Mouse (Mus musculus) activated CD4-positive, CD25-positive, alpha-beta regulatory T cell, adult 4 months (primary cell): ENCODE results near the gene Nup54. TPM values are rescaled to one million over a fixed set of nuclear protein-coding genes. Genes with fewer than 3 reads are reported as not detected.

Experiments
- ATAC-seq: one replicate; pipeline ENCODE4 v1.8.0; 2017
- polyA plus RNA-seq, 2 experiments: library from polyadenylated mRNA; unstranded; fragments of 100-300 nt; shearing (Covaris generic); gene quantifications; one replicate each; pipeline ENCODE4 v1.2.1; 2017

The Nup54 gene
- polyA plus RNA-seq, 2 experiments from 2014 or later: 34.5 to 40.6 TPM

DNA sequence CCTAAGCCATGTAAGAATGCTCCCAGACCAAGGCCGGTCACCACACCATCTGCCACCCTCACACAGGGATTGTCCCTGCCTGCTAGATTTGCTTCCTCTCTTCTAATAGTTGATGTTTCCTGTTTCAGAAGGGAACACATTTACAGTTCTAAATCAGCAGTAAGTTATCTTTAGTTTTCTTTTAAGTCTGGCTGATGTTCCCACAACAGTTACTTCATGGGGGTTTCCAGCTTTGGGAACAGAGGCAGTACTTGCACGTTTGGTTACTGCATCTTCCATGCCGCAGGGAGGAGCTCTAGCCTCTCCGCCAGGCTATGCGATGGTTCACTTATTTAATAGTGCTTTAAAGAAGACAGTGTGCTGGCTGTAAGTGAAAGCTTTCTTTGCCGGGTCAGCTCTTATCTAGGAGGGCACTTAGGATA lies 60.3 kb downstream of the Nup54 start:
- peak; percentile 66 for ATAC-seq

DNA sequence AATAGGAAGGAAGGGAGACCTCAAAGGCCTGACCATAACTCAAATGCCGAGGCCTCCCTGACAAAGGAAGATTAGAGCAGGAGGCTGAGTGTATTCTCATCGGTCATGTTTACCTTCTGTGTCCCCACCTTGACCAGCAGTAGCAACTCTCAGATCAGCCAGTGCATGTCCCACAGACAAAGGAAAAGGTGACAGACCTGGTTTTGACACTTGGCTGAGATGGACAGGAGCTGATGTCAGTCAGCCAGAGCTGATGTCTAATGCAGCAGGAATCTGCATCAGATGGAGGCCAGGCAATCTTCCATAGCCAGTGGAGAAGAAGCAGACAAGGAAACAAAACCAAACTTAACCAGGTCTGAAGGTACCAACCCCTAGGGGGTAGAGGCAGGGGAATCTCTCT lies 62.4 kb downstream of the Nup54 start:
- ATAC-seq: no peak

DNA sequence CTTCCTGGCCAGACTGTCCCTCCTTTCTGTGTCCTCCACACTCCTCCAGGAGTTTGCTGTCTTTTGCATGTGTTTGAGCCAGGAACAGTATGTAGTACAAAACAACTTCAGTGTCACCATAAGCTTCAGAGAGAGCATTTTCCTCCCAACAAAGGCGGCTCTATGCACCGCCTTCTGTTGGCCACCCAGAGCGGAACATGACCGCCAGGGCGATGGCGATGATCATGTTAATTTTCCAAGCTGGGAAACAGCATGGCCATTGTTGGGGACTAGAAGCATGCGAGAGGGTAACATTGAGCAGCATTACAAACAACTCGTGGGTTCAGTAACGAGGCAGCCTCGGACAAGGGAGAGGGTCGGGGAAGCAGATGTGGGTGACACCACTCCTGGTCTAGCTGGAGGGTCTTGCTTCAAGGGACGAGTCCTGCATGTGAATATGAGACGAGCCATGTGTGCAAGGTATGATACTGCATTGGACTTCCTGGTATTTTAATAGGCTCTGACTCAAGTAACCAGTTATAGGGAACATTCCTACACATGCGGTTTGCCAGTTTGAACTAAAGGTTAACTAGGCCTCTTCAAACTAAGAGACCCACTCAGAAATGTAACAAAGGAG lies 63.5 kb downstream of the Nup54 start:
- ATAC-seq: no peak

DNA sequence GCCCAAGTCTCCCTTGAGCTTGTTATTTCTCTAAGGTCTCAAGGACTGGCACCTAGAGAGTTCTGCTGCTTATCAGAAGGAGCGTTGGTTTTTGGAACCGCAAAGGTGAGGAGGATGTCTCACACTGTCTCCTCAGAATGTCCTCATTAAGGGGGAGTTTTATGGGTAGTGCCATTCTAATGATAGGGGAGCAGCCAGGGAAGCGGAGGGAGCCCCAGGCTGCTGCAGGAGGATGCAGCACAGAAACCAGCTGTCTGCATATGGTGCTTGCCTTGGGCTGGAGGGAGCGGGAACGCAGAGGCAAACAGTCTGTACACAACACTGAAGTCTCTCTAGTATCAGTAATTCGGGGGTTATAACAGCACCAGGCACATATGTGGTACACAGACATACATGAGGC lies 64.1 kb downstream of the Nup54 start:
- ATAC-seq: no peak

DNA sequence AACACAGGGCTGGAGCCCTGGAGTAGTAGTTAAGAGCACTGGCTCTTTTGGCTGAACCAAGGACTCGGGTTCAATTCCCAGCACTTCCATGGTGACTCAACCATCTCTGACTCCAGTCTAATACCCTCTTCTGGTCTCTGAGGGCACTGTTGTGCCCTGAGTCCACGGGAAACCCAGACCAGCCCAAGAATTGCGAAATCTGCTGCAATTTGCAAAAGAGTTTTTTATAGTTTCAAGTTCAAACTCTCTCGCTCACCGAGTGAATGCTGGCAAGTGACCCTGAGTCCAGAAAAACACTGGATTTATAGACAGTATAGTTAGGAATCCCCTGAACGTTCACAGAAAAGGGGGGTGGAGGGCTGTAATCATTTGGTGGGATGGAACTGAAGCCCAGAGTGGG lies 64.6 kb downstream of the Nup54 start:
- ATAC-seq: no peak

DNA sequence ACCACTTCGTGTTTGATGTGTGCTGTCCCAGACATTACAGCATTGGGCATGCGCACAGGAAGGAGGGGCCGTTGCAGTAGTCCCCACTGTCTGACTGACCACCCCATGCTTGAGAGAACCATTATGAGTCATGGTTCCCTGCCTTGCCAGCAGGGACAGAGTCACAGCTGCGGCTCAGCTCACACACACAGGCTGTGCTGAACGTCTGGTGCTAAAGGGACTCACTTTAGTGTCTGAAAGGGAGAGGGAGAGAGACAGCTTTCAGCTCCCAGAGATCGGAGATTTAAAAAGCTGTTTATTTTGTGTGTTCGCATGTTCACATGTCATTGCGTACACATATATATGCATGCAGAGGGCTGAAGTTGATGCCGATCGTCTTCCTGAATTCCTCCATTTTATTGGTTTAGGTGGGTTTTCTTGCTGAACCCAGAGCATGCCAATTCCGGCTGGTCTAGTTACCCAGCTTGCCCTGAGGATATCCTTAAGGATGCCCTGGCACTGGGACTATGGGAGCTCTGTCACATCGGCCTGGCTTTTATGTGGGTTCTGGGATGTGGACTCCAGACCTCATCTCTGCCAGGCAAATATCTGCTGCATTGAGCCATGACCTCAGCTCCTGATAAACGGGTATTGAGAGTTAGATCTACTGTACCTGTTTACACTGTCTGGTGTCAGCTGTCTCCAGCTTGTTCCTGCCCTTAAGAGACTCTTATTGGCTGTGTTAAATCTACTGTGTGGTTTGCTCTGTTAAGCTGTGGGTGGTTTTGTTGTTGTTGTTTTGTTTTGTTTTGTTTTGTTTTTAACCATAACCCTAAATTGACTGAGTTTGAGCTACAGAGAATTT lies 65.6 kb downstream of the Nup54 start:
- ATAC-seq: no peak

DNA sequence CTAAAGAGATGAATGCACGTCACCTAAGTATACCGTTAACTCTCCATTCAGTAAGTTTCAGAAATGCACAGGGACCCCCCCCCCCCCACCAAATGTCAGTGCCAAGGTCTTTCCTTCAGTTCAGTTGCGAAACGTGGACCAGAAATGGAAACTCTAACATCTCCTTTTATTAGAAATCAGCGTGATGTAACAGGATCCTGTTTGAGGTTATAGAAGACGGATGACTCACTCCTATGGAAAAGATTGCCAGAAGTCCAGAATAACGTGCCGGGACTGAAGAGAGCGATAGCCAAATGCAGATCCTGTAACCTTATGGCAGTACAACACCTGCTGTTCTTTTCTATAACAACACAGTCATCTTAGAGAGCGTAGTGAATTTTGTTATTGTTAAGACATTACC lies 66.6 kb downstream of the Nup54 start:
- ATAC-seq: no peak

DNA sequence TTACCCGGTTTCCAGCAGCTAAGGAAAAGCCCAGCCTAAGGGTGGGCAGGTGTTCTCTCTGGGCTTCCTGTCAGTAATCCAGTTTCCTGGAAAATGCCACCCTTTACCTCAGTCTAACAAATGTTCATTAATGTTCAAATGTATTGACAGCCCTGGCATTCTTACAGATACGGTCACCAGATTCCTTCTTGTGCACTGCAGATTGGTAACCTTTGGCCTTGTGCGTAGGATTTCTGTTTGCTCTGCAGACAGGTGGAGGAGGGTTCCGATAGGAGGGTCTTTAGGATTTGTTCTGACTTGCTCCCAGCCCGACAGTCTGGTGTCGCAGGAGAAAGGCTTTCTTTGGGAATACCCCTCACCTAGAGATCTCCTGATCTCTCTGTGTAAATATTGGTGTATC lies 68.5 kb downstream of the Nup54 start:
- no peak for ATAC-seq

Other genes with a start within 250 kb of the Nup54 start
- gene U90926, start 219.8 kb downstream of the Nup54 start, polyA plus RNA-seq: not detected
- under 1 TPM; 0.15 to 0.34 TPM for gene Ppef2, start 178.9 kb downstream of the Nup54 start, polyA plus RNA-seq
- 10 to 100 TPM in 1 of 2 experiments, 1 to 10 TPM in 1; 9.2 to 11.5 TPM for gene Naaa, start 157.0 kb downstream of the Nup54 start, polyA plus RNA-seq
- gene Sdad1, start 124.7 kb downstream of the Nup54 start, polyA plus RNA-seq: 10 to 100 TPM; 37.7 to 41.4 TPM
- gene Cxcl9, start 107.1 kb downstream of the Nup54 start, polyA plus RNA-seq: under 1 TPM in 1 of 2 experiments, not detected in 1; 0.20 TPM
- 1 to 10 TPM; 7.7 to 9.8 TPM for gene Art3, start 103.4 kb downstream of the Nup54 start, polyA plus RNA-seq
- 10 to 100 TPM; 10.2 to 27.1 TPM for gene Cxcl10, start 86.3 kb downstream of the Nup54 start, polyA plus RNA-seq
- 10 to 100 TPM; 10.6 to 11.8 TPM for gene Scarb2, start 71.6 kb upstream of the Nup54 start, polyA plus RNA-seq
- gene Fam47e, start 119.8 kb upstream of the Nup54 start, polyA plus RNA-seq: not detected
- under 1 TPM; 0.16 to 0.40 TPM for gene Stbd1, start 167.8 kb upstream of the Nup54 start, polyA plus RNA-seq
- gene Ccdc158, start 240.1 kb upstream of the Nup54 start, polyA plus RNA-seq: not detected
- gene Shroom3, start 248.2 kb upstream of the Nup54 start, polyA plus RNA-seq: not detected